Mouse (Mus musculus) bone marrow, adult 2 months (tissue): Measurements from ENCODE around the gene Gm20737.
"Not testable (repeated sequence)": the region's sequence is repeated elsewhere in the genome, so short reads cannot be mapped to it uniquely, and the experiment has no call there.

ENCODE experiments used
- CTCF ChIP-seq: fragments of 200-500 bp; IDR thresholded peaks from 2 replicates; pipeline ENCODE4 v1.5.1; 2011; ENCODE audit warnings: low read length, control low read depth; ENCODE audit not compliant: control insufficient read depth, insufficient read depth
- POLR2A ChIP-seq: fragments of 200-500 bp; IDR thresholded peaks from 2 replicates; pipeline ENCODE4 v1.6.1; 2011; ENCODE audit warnings: low read depth, mild to moderate bottlenecking, control low read depth, low read length, borderline replicate concordance; ENCODE audit not compliant: control insufficient read depth

DNA sequence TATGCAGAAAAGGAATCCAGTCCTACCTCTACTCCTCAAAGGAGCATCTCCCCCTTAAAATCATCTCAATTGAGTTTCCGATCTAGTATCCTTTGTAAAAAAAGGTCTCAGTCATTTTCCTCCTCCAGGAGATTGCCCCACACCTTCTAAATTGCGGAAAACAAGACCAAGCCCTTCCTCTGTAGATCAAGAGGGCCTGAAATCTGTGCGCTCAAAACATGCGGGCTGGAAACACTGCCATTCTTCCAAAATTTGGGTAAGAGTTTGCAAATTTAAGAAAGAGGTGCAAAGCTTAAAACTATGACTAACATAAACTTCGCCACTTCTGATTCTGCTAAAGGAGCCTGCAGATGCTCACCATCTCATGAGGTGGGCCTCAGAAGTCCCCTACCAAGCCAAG is 17.3 kb upstream of the Gm20737 start, which contains the start of gene Gm21775:
- not testable (repeated sequence) for TF ChIP-seq CTCF, POLR2A
